Mouse (Mus musculus) hindbrain, embryonic 15.5 days (tissue): ENCODE measurements around the gene Gstt2. TPM values are rescaled to one million over a fixed set of nuclear protein-coding genes. Genes with fewer than 3 reads are reported as not detected.

Source experiments
- ATAC-seq: fragments of 200-750 bp; cut with Nextera tagmentation; 2 replicates; pipeline ENCODE4 v1.8.0; 2017; ENCODE audit warnings: low read depth, moderate number of reproducible peaks, moderate TSS enrichment; ENCODE audit not compliant: low FRiP score
- H3K27ac ChIP-seq: fragments of 300-500 bp; sonication (generic); replicated peaks from 2 replicates; pipeline ENCODE4 v1.5.1; 2015; ENCODE audit warnings: mild to moderate bottlenecking, inconsistent platforms
- H3K27me3 ChIP-seq: fragments of 300-500 bp; sonication (generic); 2 replicates; pipeline ENCODE4 v1.6.1; 2015; ENCODE audit warnings: control low read depth, inconsistent platforms
- H3K36me3 ChIP-seq: fragments of 300-500 bp; sonication (generic); 2 replicates; pipeline ENCODE4 v1.6.1; 2015; ENCODE audit warnings: control low read depth, inconsistent platforms
- H3K4me1 ChIP-seq: fragments of 300-500 bp; sonication (generic); replicated peaks from 2 replicates; pipeline ENCODE4 v1.6.1; 2015; ENCODE audit warnings: control low read depth, inconsistent platforms
- H3K4me2 ChIP-seq: fragments of 300-500 bp; sonication (generic); 2 replicates; pipeline ENCODE4 v1.6.1; 2015; ENCODE audit warnings: moderate library complexity, mild to moderate bottlenecking, inconsistent platforms
- H3K4me3 ChIP-seq: fragments of 300-500 bp; sonication (generic); 2 replicates; pipeline ENCODE4 v1.5.1; 2015; ENCODE audit warnings: mild to moderate bottlenecking, inconsistent platforms
- H3K9ac ChIP-seq: fragments of 300-500 bp; sonication (generic); 2 replicates; pipeline ENCODE4 v1.6.1; 2015; ENCODE audit warnings: inconsistent platforms
- H3K9me3 ChIP-seq: fragments of 300-500 bp; sonication (generic); 2 replicates; pipeline ENCODE4 v1.6.1; 2016; ENCODE audit warnings: control low read depth, inconsistent platforms
- WGBS: fragments of 180-500 bp; shearing (Covaris S2); methylation state at CpG from one replicate; pipeline ENCODE4 v1.1.7; 2015; 5-methylcytosine and 5-hydroxymethylcytosine counted together
- polyA plus RNA-seq: library from polyadenylated mRNA; unstranded; fragments of >200 nt; fragmentation: Nextera tagmentation; extraction: Ambion mirVana; gene quantifications from 2 replicates; pipeline ENCODE4 v1.2.1, GENCODE M21; 2015

Gene Gstt2
- polyA plus RNA-seq, 1 experiment from 2014 or later: 6.6 TPM

GRCm38 (mm10) chr10:75818641-75819040 is 18.6 kb downstream of the Gstt2 start:
- no peaks in the 10 kb centered on the region for H3K27me3 ChIP-seq
- no peaks in the 10 kb centered on the region for H3K4me1 ChIP-seq
- H3K4me3 ChIP-seq: no peak overlapping the region
- ATAC-seq: no peak
- H3K36me3 ChIP-seq: no peaks in the 10 kb centered on the region
- WGBS: 64% methylated on average over 10 of the region's 10 CpGs
- no peak overlapping the region for H3K4me2 ChIP-seq
- no peaks in the 10 kb centered on the region for H3K9me3 ChIP-seq
- no peak overlapping the region for H3K9ac ChIP-seq
- no peak overlapping the region for H3K27ac ChIP-seq

GRCm38 (mm10) chr10:75804217-75804616 is 33.0 kb downstream of the Gstt2 start:
- Histone ChIP-seq H3K27ac (no peak overlapping the region), H3K4me2 (no peak overlapping the region), H3K4me1 (no peaks in the 10 kb centered on the region), H3K4me3 (no peak overlapping the region), H3K9me3 (no peaks in the 10 kb centered on the region), H3K36me3 (no peaks in the 10 kb centered on the region), H3K9ac (no peak overlapping the region), H3K27me3 (no peaks in the 10 kb centered on the region)
- no peak for ATAC-seq
- WGBS: 75% methylated on average over 2 of the region's 2 CpGs

GRCm38 (mm10) chr10:75798176-75798696 is 39.0 kb downstream of the Gstt2 start, which contains the start of gene Gstt1:
Gene Gstt1, minus strand, starts transcription at chr10:75798584.
- no peaks in the 10 kb centered on the region for H3K36me3 ChIP-seq
- peaks cover 7% of the 10 kb centered on the region; the same call in 1 of the 2 replicates for H3K27me3 ChIP-seq
- ATAC-seq: peak; percentile 32
- H3K4me1 ChIP-seq: peaks cover 16% of the 10 kb centered on the region
- peak within 1 kb of the TSS; percentile 40 for H3K4me3 ChIP-seq
- peak within 1 kb of the TSS; percentile 73 for H3K4me2 ChIP-seq
- no peaks in the 10 kb centered on the region for H3K9me3 ChIP-seq
- 3% methylated on average over 18 of the region's 18 CpGs for WGBS
- 0 out of 2 replicates have a peak within 1 kb of the TSS, but pooled peaks have one; percentile 7 for H3K27ac ChIP-seq
- peak within 1 kb of the TSS; percentile 31 for H3K9ac ChIP-seq

GRCm38 (mm10) chr10:75797619-75798175 is 39.5 kb downstream of the Gstt2 start:
- Histone ChIP-seq H3K36me3 (no peaks in the 10 kb centered on the region), H3K9me3 (no peaks in the 10 kb centered on the region), H3K4me3 (peak overlapping the region; percentile 40), H3K27ac (0 out of 2 replicates have a peak overlapping the region, but pooled peaks have one; percentile 7), H3K4me1 (peaks cover 16% of the 10 kb centered on the region), H3K4me2 (peak overlapping the region; percentile 73), H3K27me3 (peaks cover 7% of the 10 kb centered on the region; the same call in 1 of the 2 replicates), H3K9ac (peak overlapping the region; percentile 31)
- peak; percentile 52 for ATAC-seq
- under 1% methylated on average over 12 of the region's 12 CpGs for WGBS

GRCm38 (mm10) chr10:75796731-75797516 is 40.3 kb downstream of the Gstt2 start:
- no peak overlapping the region for H3K9ac ChIP-seq
- H3K36me3 ChIP-seq: no peaks in the 10 kb centered on the region
- peak; percentile 42; the same call in 1 of the 2 replicates for ATAC-seq
- H3K4me1 ChIP-seq: peaks cover 16% of the 10 kb centered on the region
- peak overlapping the region; percentile 40 for H3K4me3 ChIP-seq
- 49% methylated on average over 11 of the region's 11 CpGs for WGBS
- H3K4me2 ChIP-seq: peak overlapping the region; percentile 73
- no peak overlapping the region for H3K27ac ChIP-seq
- peaks cover 7% of the 10 kb centered on the region; the same call in 1 of the 2 replicates for H3K27me3 ChIP-seq
- no peaks in the 10 kb centered on the region for H3K9me3 ChIP-seq

- Histone ChIP-seq H3K4me3 (no peak overlapping the region), H3K9me3 (no peaks in the 10 kb centered on the region), H3K27me3 (peaks cover 7% of the 10 kb centered on the region; the same call in 1 of the 2 replicates), H3K27ac (no peak overlapping the region), H3K9ac (no peak overlapping the region), H3K4me2 (no peak overlapping the region), H3K4me1 (peaks cover 16% of the 10 kb centered on the region), H3K36me3 (no peaks in the 10 kb centered on the region)
- no peak for ATAC-seq
- WGBS: 33% methylated on average over 3 of the region's 3 CpGs
These were observed 42.3 kb downstream of the Gstt2 start for GRCm38 (mm10) chr10:75794880-75795279.

GRCm38 (mm10) chr10:75790773-75791172 is 46.5 kb downstream of the Gstt2 start:
- ATAC-seq: no peak
- no peaks in the 10 kb centered on the region for H3K36me3 ChIP-seq
- 21% methylated on average over 7 of the region's 7 CpGs for WGBS
- H3K4me1 ChIP-seq: no peaks in the 10 kb centered on the region
- H3K4me3 ChIP-seq: no peak overlapping the region
- H3K9me3 ChIP-seq: no peaks in the 10 kb centered on the region
- H3K27ac ChIP-seq: no peak overlapping the region
- no peaks in the 10 kb centered on the region for H3K27me3 ChIP-seq
- no peak overlapping the region for H3K4me2 ChIP-seq
- no peak overlapping the region for H3K9ac ChIP-seq

- Histone ChIP-seq H3K4me1 (no peaks in the 10 kb centered on the region), H3K27me3 (no peaks in the 10 kb centered on the region), H3K9ac (no peak overlapping the region), H3K4me2 (no peak overlapping the region), H3K36me3 (no peaks in the 10 kb centered on the region), H3K4me3 (no peak overlapping the region), H3K9me3 (no peaks in the 10 kb centered on the region), H3K27ac (no peak overlapping the region)
- WGBS: 88% methylated on average over 5 of the region's 5 CpGs
- no peak for ATAC-seq
These were observed 47.4 kb downstream of the Gstt2 start for GRCm38 (mm10) chr10:75789841-75790240.

GRCm38 (mm10) chr10:75789081-75789735 is 48.0 kb downstream of the Gstt2 start:
- Histone ChIP-seq H3K36me3 (no peaks in the 10 kb centered on the region), H3K4me3 (no peak overlapping the region), H3K27me3 (no peaks in the 10 kb centered on the region), H3K27ac (no peak overlapping the region), H3K4me1 (no peaks in the 10 kb centered on the region), H3K9ac (no peak overlapping the region), H3K4me2 (no peak overlapping the region), H3K9me3 (no peaks in the 10 kb centered on the region)
- WGBS: 85% methylated on average over 6 of the region's 6 CpGs
- no peak for ATAC-seq

GRCm38 (mm10) chr10:75788277-75788676 is 48.9 kb downstream of the Gstt2 start:
- Histone ChIP-seq H3K27ac (no peak overlapping the region), H3K9ac (no peak overlapping the region), H3K4me2 (no peak overlapping the region), H3K4me3 (no peak overlapping the region), H3K9me3 (no peaks in the 10 kb centered on the region), H3K4me1 (no peaks in the 10 kb centered on the region), H3K36me3 (no peaks in the 10 kb centered on the region), H3K27me3 (no peaks in the 10 kb centered on the region)
- ATAC-seq: no peak
- WGBS: 94% methylated on average over 8 of the region's 8 CpGs

GRCm38 (mm10) chr10:75785442-75785841 is 51.8 kb downstream of the Gstt2 start:
- Histone ChIP-seq H3K9me3 (no peaks in the 10 kb centered on the region), H3K9ac (no peak overlapping the region), H3K4me2 (no peak overlapping the region), H3K4me3 (no peak overlapping the region), H3K27ac (no peak overlapping the region), H3K27me3 (peaks cover 24% of the 10 kb centered on the region), H3K4me1 (peaks cover 9% of the 10 kb centered on the region), H3K36me3 (no peaks in the 10 kb centered on the region)
- 81% methylated on average over 1 of the region's 1 CpGs for WGBS
- no peak for ATAC-seq
